Mouse (Mus musculus) T-helper 1 cell (primary cell): ENCODE results near the gene D5Ertd579e.

Source experiments
- in situ Hi-C: fragments of 300-600 bp; cut with MboI, MseI; formaldehyde crosslinking; loops from one replicate; pipeline ENCODE4 v1.15.1; 2025; ENCODE audit warnings: high pct_unique_total_duplicates

The D5Ertd579e gene

GRCm38 (mm10) chr5:36720710-36721375, 25.0 kb upstream of the D5Ertd579e start:
- in situ Hi-C loops = no loop called here

- in situ Hi-C loops = no loop called here
Measured at GRCm38 (mm10) chr5:36720219-36720618, 24.4 kb upstream of the D5Ertd579e start.

- in situ Hi-C loops = no loop called here
Measured at GRCm38 (mm10) chr5:36719601-36720000, 23.8 kb upstream of the D5Ertd579e start.

- in situ Hi-C loops = no loop called here
Measured at GRCm38 (mm10) chr5:36719135-36719534, 23.3 kb upstream of the D5Ertd579e start.

GRCm38 (mm10) chr5:36717889-36718288, 22.1 kb upstream of the D5Ertd579e start:
- in situ Hi-C loops = no loop called here

- in situ Hi-C loops = no loop called here
Measured at GRCm38 (mm10) chr5:36716816-36717215, 21.0 kb upstream of the D5Ertd579e start.

GRCm38 (mm10) chr5:36714832-36715231, 19.0 kb upstream of the D5Ertd579e start:
- in situ Hi-C loops = no loop called here

GRCm38 (mm10) chr5:36713693-36714092, 17.9 kb upstream of the D5Ertd579e start:
- in situ Hi-C loops = no loop called here

- in situ Hi-C loops = no loop called here
Measured at GRCm38 (mm10) chr5:36712553-36713534, 17.0 kb upstream of the D5Ertd579e start.

- in situ Hi-C loops = no loop called here
Measured at GRCm38 (mm10) chr5:36711863-36712262, 16.0 kb upstream of the D5Ertd579e start.

- in situ Hi-C loops = no loop called here
Measured at GRCm38 (mm10) chr5:36705792-36706191, 10.0 kb upstream of the D5Ertd579e start.

GRCm38 (mm10) chr5:36705390-36705789, 9.6 kb upstream of the D5Ertd579e start:
- in situ Hi-C loops = no loop called here

GRCm38 (mm10) chr5:36704684-36705083, 8.9 kb upstream of the D5Ertd579e start:
- in situ Hi-C loops = no loop called here

GRCm38 (mm10) chr5:36700939-36701620, 5.3 kb upstream of the D5Ertd579e start:
- in situ Hi-C loops = no loop called here

- in situ Hi-C loops = loop anchor here (10.0 kb wide), 1 partner anchor 114 kb away; no protein-coding TSS in a partner anchor
Measured at GRCm38 (mm10) chr5:36698689-36699088, 2.9 kb upstream of the D5Ertd579e start.

- in situ Hi-C loops = loop anchor here (10.0 kb wide), 1 partner anchor 113 kb away; no protein-coding TSS in a partner anchor
Measured at GRCm38 (mm10) chr5:36698067-36698670, 2.3 kb upstream of the D5Ertd579e start.

- in situ Hi-C loops = loop anchor here (10.0 kb wide), 1 partner anchor 112 kb away; no protein-coding TSS in a partner anchor
Measured at GRCm38 (mm10) chr5:36696504-36697300, 878 bp upstream of the D5Ertd579e start.

- in situ Hi-C loops = loop anchor here (10.0 kb wide), 1 partner anchor 110 kb away; no protein-coding TSS in a partner anchor
Measured at GRCm38 (mm10) chr5:36695005-36695404, 819 bp downstream of the D5Ertd579e start.

GRCm38 (mm10) chr5:36693651-36694050, 2.2 kb downstream of the D5Ertd579e start:
- in situ Hi-C loops = loop anchor here (10.0 kb wide), 1 partner anchor 109 kb away; no protein-coding TSS in a partner anchor

GRCm38 (mm10) chr5:36691423-36691822, 4.4 kb downstream of the D5Ertd579e start:
- in situ Hi-C loops = loop anchor here (10.0 kb wide), 1 partner anchor 107 kb away; no protein-coding TSS in a partner anchor
